Mouse (Mus musculus) midbrain, embryonic 16.5 days (tissue): ENCODE measurements at regions not wholly inside any gene's neighbourhood (a gene's known extent, or its start where the extent isn't known, plus 50 kb on each side); places are given as distances from the start of the nearest gene placed in this dataset.

Experiments
- ATAC-seq: fragments of 200-750 bp; cut with Nextera tagmentation; 2 replicates; pipeline ENCODE4 v1.8.0; 2017; ENCODE audit warnings: moderate TSS enrichment
- H3K27ac ChIP-seq: fragments of 300-500 bp; sonication (generic); 2 replicates; pipeline ENCODE4 v1.5.1; 2014; ENCODE audit warnings: mild to moderate bottlenecking, low read length, mixed read lengths
- H3K27me3 ChIP-seq: fragments of 300-500 bp; sonication (generic); 2 replicates; pipeline ENCODE4 v1.6.1; 2014; ENCODE audit warnings: low read depth, low read length, mixed read lengths; ENCODE audit not compliant: control insufficient read depth, insufficient read depth
- H3K36me3 ChIP-seq: fragments of 300-500 bp; sonication (generic); 2 replicates; pipeline ENCODE4 v1.6.1; 2014; ENCODE audit warnings: mild to moderate bottlenecking, low read length, moderate library complexity, mixed read lengths; ENCODE audit not compliant: control insufficient read depth, insufficient read depth
- H3K4me1 ChIP-seq: fragments of 300-500 bp; sonication (generic); 2 replicates; pipeline ENCODE4 v1.6.1; 2014; ENCODE audit warnings: mild to moderate bottlenecking, low read length, mixed read lengths; ENCODE audit not compliant: control insufficient read depth, insufficient read depth
- H3K4me2 ChIP-seq: fragments of 300-500 bp; sonication (generic); 2 replicates; pipeline ENCODE4 v1.6.1; 2014; ENCODE audit warnings: mild to moderate bottlenecking, low read length, mixed read lengths
- H3K4me3 ChIP-seq: fragments of 300-500 bp; sonication (generic); 2 replicates; pipeline ENCODE4 v1.5.1; 2014; ENCODE audit warnings: low read depth, mild to moderate bottlenecking, low read length, moderate library complexity, mixed read lengths
- H3K9ac ChIP-seq: fragments of 300-500 bp; sonication (generic); 2 replicates; pipeline ENCODE4 v1.6.1; 2014; ENCODE audit warnings: low read depth, low read length, mixed read lengths
- H3K9me3 ChIP-seq: fragments of 300-500 bp; sonication (generic); replicated peaks from 2 replicates; pipeline ENCODE4 v1.6.1; 2014; ENCODE audit warnings: mild to moderate bottlenecking, low read length, mixed read lengths; ENCODE audit not compliant: control insufficient read depth, poor library complexity, severe bottlenecking
- WGBS: fragments of 180-500 bp; shearing (Covaris S2); extraction: QIAGEN DNeasy Blood & Tissue Kit; methylation state at CpG from one replicate; pipeline ENCODE4 v1.1.7; 2014; 5-methylcytosine and 5-hydroxymethylcytosine counted together

DNA sequence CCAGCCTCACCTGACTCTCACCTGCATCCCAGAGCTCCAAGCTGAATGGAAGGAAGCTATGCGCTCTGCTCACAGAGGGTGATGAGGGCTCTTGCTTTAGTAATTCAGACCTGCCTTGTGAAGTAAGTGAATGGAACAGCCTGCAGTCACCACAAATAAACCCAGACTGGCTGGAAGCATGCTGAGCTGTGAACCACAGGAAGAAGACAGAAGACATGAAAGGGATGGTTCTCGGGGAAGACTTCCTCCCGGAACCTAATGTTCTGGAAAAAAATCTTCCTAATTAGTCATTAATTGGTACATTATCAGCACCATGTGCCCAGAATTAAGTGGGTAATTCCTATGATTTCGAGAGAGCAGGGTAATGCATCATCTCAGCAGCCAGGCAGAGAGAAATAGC lies 100.3 kb downstream of the Ets2 start:
- no peaks in the 10 kb centered on the region for H3K9me3 ChIP-seq
- H3K4me2 ChIP-seq = no peak overlapping the region
- WGBS = 52% methylated on average over 4 of the region's 4 CpGs
- H3K4me3 ChIP-seq = no peak overlapping the region
- H3K36me3 ChIP-seq = no peaks in the 10 kb centered on the region
- H3K27me3 ChIP-seq = no peaks in the 10 kb centered on the region
- H3K27ac ChIP-seq = no peak overlapping the region
- no peak overlapping the region for H3K9ac ChIP-seq
- no peak for ATAC-seq
- H3K4me1 ChIP-seq = peaks cover 8% of the 10 kb centered on the region; the same call in 1 of the 2 replicates

DNA sequence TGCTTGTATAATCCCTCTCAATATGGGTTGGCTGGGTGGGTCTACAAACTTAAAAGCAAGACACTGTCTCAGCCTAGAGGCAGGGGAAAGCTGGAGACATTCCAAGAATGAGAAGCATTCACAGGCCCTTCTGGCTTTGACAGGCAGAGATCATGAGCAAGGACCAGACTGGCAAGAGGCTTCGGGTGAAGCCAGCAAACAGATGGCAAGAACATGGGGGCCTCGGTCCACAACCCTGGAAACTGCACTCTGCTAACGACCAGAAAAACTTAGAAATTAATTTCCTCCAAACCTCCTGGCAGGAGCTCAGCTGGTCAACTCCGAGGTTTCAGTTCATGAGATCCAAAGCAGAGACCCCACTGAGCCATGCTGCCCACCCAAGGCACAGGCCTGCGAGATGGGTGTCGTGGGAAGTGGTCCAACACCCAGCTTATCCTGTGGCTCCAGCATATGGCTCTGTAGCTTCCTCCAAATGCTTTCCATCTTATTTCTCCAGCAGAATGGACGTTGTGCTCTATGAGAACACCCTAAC lies 99.1 kb downstream of the Ets2 start:
- no peaks in the 10 kb centered on the region for H3K9me3 ChIP-seq
- H3K27me3 ChIP-seq = no peaks in the 10 kb centered on the region
- H3K27ac ChIP-seq = no peak overlapping the region
- no peak overlapping the region for H3K4me2 ChIP-seq
- 80% methylated on average over 7 of the region's 7 CpGs for WGBS
- H3K4me1 ChIP-seq = peaks cover 8% of the 10 kb centered on the region; the same call in 1 of the 2 replicates
- no peak for ATAC-seq
- H3K4me3 ChIP-seq = no peak overlapping the region
- H3K36me3 ChIP-seq = no peaks in the 10 kb centered on the region
- no peak overlapping the region for H3K9ac ChIP-seq

DNA sequence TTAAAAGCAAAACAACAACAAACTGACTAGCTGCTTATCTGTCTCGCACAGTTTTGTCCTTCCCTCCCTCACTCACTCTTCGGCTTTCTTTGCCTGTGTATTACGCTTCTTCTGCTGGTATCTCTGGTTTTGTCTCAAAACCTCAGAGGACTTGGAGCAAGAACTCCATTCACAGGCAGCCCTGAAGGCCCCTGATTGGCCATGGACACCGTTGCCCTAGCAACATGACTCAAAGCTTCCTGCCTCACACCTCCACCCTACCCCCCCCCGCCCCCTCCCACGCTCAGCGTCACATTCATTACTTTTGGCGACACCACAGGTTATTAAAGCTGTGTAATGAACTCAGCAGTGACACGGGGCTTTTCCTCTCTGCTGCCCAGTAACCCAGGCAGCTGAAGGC lies 96.7 kb downstream of the Ets2 start:
- no peaks in the 10 kb centered on the region for H3K9me3 ChIP-seq
- H3K36me3 ChIP-seq = no peaks in the 10 kb centered on the region
- peaks cover 8% of the 10 kb centered on the region; the same call in 1 of the 2 replicates for H3K4me1 ChIP-seq
- ATAC-seq = no peak; the same call in 1 of the 2 replicates
- 65% methylated on average over 9 of the region's 9 CpGs for WGBS
- H3K27ac ChIP-seq = no peak overlapping the region
- H3K4me3 ChIP-seq = no peak overlapping the region
- no peak overlapping the region for H3K9ac ChIP-seq
- no peaks in the 10 kb centered on the region for H3K27me3 ChIP-seq
- no peak overlapping the region for H3K4me2 ChIP-seq

DNA sequence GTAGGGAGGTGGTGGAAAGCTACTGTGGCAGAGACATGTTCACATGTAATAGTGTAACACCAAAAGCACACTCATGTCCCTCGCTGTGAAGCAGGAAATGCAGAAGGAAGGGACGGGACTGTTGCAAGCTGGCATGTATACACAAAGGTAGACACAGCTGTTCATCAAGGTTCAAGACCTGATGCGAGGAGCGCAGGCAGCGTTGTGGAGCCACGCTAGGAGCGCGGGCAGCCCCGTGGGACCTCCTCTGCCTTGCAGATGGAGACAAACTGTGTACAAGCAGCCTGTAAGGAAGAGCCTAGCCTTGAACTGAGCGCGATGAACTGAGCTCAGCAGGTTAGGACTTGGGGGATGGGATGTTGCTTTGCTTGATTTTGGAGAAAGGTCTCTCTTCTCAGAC lies 96.2 kb downstream of the Ets2 start:
- no peak for ATAC-seq
- H3K4me2 ChIP-seq = no peak overlapping the region
- H3K4me1 ChIP-seq = peaks cover 8% of the 10 kb centered on the region; the same call in 1 of the 2 replicates
- 84% methylated on average over 11 of the region's 11 CpGs for WGBS
- no peak overlapping the region for H3K4me3 ChIP-seq
- H3K9ac ChIP-seq = no peak overlapping the region
- no peaks in the 10 kb centered on the region for H3K9me3 ChIP-seq
- no peaks in the 10 kb centered on the region for H3K27me3 ChIP-seq
- no peaks in the 10 kb centered on the region for H3K36me3 ChIP-seq
- no peak overlapping the region for H3K27ac ChIP-seq

DNA sequence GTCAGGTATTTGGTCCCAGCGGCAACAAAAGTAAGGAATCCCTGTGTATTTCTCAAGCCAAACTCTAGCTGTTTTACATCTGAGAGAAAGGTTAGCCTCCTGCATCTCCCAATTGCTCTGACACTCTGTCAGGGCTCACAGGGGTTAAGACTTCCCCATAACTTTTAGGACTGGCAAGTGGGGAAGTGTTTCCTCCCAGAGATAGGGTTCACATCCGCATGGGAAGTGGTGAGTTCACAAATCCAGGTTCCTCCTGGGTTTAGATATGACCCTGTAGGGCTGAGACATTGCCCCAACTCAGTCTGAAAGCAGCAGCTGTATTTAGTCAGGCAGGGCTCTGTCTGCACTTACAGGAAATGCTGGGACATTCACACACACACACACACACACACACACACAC lies 95.3 kb downstream of the Ets2 start:
- Histone ChIP-seq H3K27me3 (no peaks in the 10 kb centered on the region), H3K9ac (no peak overlapping the region), H3K4me3 (no peak overlapping the region), H3K4me2 (no peak overlapping the region), H3K27ac (no peak overlapping the region), H3K9me3 (no peaks in the 10 kb centered on the region), H3K4me1 (peaks cover 8% of the 10 kb centered on the region; the same call in 1 of the 2 replicates), H3K36me3 (no peaks in the 10 kb centered on the region)
- WGBS = 86% methylated on average over 2 of the region's 2 CpGs
- no peak for ATAC-seq

DNA sequence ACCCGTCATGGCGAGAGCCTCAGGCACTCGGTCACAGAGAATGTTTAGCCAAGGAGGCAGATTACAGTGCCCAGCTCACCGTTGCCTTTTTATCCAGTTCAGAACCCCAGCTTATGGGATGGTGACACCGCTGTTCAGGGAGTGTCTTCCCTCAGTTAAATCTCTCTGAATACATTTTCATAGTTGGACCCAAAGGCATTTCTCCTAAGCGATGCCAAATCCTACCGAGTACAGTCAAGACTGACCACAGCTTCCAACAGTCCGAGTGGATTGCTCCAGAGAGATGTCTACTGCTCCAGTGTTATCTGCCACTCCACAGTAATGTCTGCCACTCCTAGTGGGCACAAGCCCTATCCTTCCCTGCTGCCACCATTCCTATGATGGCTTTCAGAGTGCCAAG lies 93.0 kb downstream of the Ets2 start:
- no peaks in the 10 kb centered on the region for H3K9me3 ChIP-seq
- H3K4me3 ChIP-seq = no peak overlapping the region
- peaks cover 8% of the 10 kb centered on the region; the same call in 1 of the 2 replicates for H3K4me1 ChIP-seq
- H3K9ac ChIP-seq = no peak overlapping the region
- H3K27me3 ChIP-seq = no peaks in the 10 kb centered on the region
- 83% methylated on average over 8 of the region's 8 CpGs for WGBS
- H3K4me2 ChIP-seq = no peak overlapping the region
- no peak overlapping the region for H3K27ac ChIP-seq
- no peak for ATAC-seq
- no peaks in the 10 kb centered on the region for H3K36me3 ChIP-seq

DNA sequence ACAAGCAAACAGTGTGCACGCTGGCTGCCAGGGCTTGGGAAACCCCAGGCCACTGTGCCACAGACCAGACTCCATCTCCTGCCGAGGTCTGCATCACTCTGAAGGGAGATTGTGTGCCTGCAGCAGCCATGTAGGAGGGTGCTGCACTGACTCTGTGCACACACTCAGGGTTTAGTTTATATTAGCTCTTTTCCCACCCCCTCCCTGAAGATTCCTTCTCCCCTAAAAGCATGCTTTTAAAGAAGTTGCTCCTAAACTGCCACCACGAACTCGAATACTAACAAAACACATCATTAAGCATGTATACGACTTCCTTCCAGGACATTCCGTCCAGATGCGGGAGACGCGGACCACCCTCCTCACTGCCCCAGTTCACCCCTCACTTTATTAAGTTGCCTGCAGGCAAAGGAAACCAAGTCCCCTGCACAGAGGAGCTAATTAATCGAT lies 92.4 kb downstream of the Ets2 start:
- 78% methylated on average over 10 of the region's 10 CpGs for WGBS
- no peaks in the 10 kb centered on the region for H3K27me3 ChIP-seq
- peaks cover 8% of the 10 kb centered on the region; the same call in 1 of the 2 replicates for H3K4me1 ChIP-seq
- no peak overlapping the region for H3K4me2 ChIP-seq
- no peak for ATAC-seq
- no peak overlapping the region for H3K4me3 ChIP-seq
- H3K9me3 ChIP-seq = no peaks in the 10 kb centered on the region
- H3K36me3 ChIP-seq = no peaks in the 10 kb centered on the region
- no peak overlapping the region for H3K27ac ChIP-seq
- no peak overlapping the region for H3K9ac ChIP-seq

DNA sequence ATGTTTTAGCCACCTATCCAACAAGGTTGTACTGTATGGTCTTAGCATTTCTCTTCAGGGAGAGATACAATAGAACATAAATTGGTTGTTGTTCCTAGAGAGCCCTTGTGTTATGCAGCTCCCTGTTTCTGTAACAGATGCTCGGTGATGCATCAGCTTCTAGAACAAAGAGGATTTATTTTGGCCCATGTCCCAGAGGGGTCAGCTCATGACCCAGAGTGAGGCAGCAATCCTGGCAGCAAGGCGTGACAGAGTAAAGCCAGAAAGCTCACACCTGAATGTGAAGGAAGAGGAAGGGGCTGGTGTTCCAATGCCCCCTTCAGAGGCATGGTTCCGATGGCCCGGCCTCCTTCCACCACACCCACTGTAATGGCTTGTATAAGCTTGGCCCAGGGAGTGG lies 88.8 kb downstream of the Ets2 start:
- Histone ChIP-seq H3K27ac (no peak overlapping the region), H3K27me3 (no peaks in the 10 kb centered on the region), H3K9me3 (no peaks in the 10 kb centered on the region), H3K36me3 (no peaks in the 10 kb centered on the region), H3K4me2 (no peak overlapping the region), H3K4me1 (no peaks in the 10 kb centered on the region), H3K9ac (no peak overlapping the region), H3K4me3 (no peak overlapping the region)
- 79% methylated on average over 4 of the region's 4 CpGs for WGBS
- ATAC-seq = no peak

DNA sequence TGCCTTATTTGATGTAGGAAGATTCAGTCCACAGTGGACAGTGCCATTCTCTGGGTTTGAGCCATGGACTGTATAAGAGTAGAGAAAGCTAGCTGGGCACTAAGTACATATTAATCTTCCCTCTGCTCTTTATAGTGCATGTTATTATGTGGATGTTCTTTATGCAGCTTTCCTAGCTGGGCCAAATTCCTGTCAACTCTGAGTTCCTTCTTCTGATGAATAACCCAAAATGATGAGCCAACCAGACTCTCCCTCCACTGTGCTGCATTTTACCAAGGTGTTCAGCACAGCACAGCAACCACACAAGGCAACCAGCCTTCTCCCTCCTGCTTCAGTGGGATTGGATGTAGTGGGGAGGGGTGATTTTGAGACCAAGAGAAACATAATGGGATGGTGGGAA lies 87.7 kb downstream of the Ets2 start:
- H3K4me1 ChIP-seq = no peaks in the 10 kb centered on the region
- no peaks in the 10 kb centered on the region for H3K27me3 ChIP-seq

More for the DNA sequence above, 87.7 kb downstream of the Ets2 start:
- H3K9ac ChIP-seq = no peak overlapping the region
- H3K27ac ChIP-seq = no peak overlapping the region
- no peaks in the 10 kb centered on the region for H3K9me3 ChIP-seq
- no peak overlapping the region for H3K4me3 ChIP-seq
- no peak for ATAC-seq
- H3K4me2 ChIP-seq = no peak overlapping the region
- no peaks in the 10 kb centered on the region for H3K36me3 ChIP-seq
